Mouse (Mus musculus) E14TG2a.4 (cell line): ENCODE data around the gene Ier2.

Experiments
- CTCF ChIP-seq: conservative IDR thresholded peaks from 2 replicates; pipeline ENCODE4 v1.5.1; 2014; ENCODE audit warnings: low read length
- NANOG ChIP-seq: IDR thresholded peaks from 2 replicates; pipeline ENCODE4 v1.6.1; 2014; ENCODE audit warnings: borderline replicate concordance, low read length, mixed read lengths
- POU5F1 ChIP-seq: IDR thresholded peaks from 2 replicates; pipeline ENCODE4 v1.6.1; 2014; ENCODE audit warnings: low read length, borderline replicate concordance

- no peak for TF ChIP-seq CTCF
- TF ChIP-seq POU5F1 = no peak
- no peak for TF ChIP-seq NANOG
Observed at GRCm38 (mm10) chr8:84663483-84664327, 1.1 kb upstream of the Ier2 start.
